Mouse (Mus musculus) olfactory bulb, adult 2 months (tissue): ENCODE measurements around the gene Mmachc.

Experiments
- CTCF ChIP-seq: fragments of 200-500 bp; IDR thresholded peaks from 2 replicates; pipeline ENCODE4 v1.5.1; 2012; ENCODE audit warnings: low read depth, mild to moderate bottlenecking, low read length, moderate library complexity; ENCODE audit not compliant: insufficient read depth
- POLR2A ChIP-seq: fragments of 200-500 bp; IDR thresholded peaks from 2 replicates; pipeline ENCODE4 v1.6.1; 2012; ENCODE audit warnings: mild to moderate bottlenecking, low read depth, low read length, moderate library complexity; ENCODE audit not compliant: insufficient read depth

- no peak for TF ChIP-seq CTCF
- no peak for TF ChIP-seq POLR2A
These were observed 685 bp upstream of the Mmachc start for GRCm38 (mm10) chr4:116708791-116709390.
